Mouse (Mus musculus) left cerebral cortex, postnatal 4 days (tissue): ENCODE results near the gene Ptprt. TPM values are rescaled to one million over a fixed set of nuclear protein-coding genes. Genes with fewer than 3 reads are reported as not detected.

Experiments used
- DNase-seq: peaks from one replicate; pipeline ENCODE4 v3.0.0-alpha.2; 2022
- intact Hi-C: fragments of 180-260 bp; cut with DNase I; formaldehyde crosslinking; loops from one replicate; pipeline ENCODE4 v1.15.1; 2025
- total RNA-seq, 2 experiments: library from RNA; stranded (reverse); gene quantifications; 2 replicates each; pipeline ENCODE4 v1.2.3; 2021

Ptprt gene
- total RNA-seq, 2 experiments from 2014 or later, result 81.3 to 88.0 TPM

DNA sequence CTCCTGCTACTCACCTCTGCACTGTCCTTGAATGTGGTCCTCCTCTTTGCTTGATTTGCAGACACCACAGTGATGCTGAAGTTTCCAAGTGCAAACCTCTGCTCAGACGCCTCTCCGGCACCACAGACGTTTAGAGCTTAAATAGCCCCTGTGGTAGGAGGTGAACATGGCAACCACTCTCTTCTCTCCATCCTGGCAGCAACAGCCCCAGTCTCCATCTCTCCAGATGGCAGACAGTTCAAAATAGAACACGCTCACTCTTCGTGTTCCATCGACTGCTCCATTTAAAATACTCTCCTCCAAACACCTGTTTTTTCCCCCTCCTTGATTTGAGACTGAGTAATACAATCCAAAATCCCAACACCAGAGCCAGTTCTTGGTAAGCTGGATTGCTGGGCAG, 861.0 kb downstream of the Ptprt start:
- intact Hi-C loops, result no loop called here
- no peak for DNase-seq

DNA sequence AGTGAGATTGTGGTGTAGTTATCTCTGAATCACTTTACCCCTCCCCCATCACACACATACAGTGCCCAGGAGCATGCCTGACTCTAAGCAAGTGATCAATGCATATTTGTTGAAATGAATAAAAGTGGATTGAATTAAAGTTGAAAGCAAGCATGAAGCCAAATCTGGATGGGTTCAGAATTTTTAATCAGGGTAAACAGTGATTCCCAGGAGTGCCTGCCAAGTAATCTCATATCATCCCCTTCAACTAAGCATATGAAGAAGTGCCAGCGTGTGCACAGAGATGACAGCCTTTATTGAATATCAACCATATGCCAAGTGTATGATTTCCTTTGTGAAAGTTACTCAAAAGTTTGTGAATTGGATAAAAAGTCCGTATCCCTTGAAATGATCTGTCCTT, 893.4 kb downstream of the Ptprt start:
- DNase-seq, result no peak
- intact Hi-C loops, result no loop called here

DNA sequence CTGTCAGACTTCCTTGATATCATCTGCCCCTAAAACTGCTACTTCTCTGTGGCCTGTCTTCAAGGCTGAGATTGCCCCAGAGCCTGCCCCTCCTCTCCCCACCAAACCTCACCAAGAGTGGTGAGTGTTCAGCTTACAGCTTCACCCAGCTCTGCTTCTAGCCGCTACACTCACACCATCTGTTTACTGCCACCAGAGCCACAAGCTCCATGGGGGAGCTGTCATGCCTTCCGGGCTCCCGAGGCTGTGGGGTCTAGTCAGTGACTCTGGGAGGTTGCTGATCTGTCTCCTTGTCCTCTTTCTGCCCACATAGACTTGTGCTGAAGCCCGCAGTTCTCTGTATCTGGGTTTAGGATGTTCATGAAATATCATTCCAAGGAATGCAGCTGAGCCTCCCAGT, 947.9 kb downstream of the Ptprt start:
- DNase-seq, result peak; percentile 19
- intact Hi-C loops, result no loop called here

DNA sequence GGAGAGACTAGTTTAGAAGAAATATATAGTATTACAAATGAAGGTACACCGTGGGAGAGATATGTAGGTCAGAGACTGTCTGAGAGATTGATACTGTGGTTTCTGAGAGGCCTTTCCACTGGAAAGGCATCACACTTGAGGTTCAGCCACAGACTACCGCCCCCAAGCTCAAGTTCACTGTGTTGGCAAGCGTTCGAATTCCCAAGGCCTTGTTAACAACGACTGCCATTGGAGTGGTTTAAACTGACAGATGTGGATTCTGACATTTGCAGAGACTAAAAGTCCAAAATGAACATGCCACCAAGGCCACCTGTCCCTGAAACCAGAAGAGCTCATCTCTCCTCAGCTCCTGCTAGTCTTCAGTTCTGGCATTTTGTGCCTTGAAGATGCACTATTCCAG, 951.6 kb downstream of the Ptprt start:
- no peak for DNase-seq
- intact Hi-C loops, result no loop called here

DNA sequence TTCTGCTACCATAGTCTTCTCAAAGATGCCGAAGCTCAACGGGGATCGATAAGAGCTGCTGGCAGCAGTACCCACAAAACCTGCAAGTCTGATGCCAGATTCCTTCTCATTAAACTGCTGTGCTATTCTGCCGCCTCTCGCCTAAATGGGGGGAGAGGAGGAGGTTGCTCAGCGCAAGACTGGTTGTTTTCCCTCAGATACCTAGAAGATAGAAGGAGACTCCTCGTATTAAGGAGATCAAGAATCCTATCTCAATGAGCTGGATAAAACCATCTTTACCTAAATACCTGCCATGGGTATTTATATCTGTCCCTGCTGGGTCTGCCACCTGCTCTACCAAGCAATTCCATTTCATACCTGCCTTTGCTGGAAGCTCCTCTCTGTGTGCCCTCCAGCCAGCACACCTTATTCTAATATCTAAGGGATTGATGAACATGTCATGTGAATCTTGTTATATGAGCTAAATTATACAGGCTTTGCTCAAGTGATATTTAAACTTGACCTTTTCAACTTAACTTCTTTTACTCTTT, 954.5 kb downstream of the Ptprt start:
- no peak for DNase-seq
- intact Hi-C loops, result no loop called here

DNA sequence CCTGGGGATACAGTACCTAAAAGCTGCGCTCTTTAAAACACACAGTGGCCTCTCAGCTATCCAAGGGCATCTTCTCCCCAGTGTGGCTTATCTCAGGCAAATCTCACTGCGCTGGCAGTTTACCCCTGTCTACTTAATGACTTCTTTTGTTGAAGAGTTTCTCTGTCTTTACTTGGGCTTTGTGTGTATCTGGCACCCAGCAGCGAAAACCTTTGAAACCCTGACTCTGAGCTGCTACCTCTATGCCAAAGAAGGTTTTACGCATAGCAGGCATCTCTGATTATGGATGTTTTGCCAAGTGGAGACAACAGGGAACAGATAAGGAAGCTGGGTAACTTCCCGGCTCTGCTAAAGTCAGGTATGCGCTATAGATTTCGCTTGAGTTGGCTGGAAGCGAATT, 956.1 kb downstream of the Ptprt start:
- DNase-seq, result no peak
- intact Hi-C loops, result no loop called here

DNA sequence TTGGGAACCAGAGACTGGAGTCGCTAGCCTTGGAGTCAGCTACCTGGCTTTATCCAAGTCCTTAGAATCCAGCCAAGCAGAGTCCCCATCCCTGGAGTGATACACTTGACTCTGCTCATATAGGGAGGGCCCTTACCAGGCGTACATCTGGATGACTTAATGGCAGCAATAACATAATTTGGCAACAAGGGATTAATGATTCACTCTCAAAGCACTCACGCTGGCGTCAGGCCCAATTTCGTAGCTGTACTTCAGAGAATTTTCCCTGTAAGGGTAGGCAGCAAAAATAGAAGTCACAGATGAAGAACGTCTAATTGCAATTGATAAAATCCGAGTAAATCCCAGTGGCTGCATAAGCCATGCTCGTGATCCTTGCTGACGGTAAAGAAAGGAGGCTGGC, 956.5 kb downstream of the Ptprt start:
- intact Hi-C loops, result no loop called here
- DNase-seq, result no peak

DNA sequence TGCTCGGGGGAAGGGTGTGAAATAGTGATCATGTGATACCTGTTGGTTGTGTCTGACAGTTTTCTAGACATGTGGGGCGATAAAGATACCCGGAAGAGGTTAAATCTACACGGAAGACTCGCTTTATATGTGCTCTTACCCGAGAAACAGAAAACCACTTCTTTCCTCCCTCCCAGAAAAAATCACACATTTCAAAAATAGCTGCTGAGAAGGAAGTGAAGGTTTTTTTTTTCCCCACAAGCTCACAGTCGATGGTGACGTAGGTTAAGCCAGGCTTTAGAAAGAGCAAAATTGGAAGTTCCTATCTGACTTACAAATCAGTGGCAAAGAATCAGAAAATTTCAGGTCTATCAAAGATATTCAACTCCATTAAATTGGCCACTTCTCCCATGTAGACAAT, 965.1 kb downstream of the Ptprt start:
- DNase-seq, result no peak
- intact Hi-C loops, result no loop called here

DNA sequence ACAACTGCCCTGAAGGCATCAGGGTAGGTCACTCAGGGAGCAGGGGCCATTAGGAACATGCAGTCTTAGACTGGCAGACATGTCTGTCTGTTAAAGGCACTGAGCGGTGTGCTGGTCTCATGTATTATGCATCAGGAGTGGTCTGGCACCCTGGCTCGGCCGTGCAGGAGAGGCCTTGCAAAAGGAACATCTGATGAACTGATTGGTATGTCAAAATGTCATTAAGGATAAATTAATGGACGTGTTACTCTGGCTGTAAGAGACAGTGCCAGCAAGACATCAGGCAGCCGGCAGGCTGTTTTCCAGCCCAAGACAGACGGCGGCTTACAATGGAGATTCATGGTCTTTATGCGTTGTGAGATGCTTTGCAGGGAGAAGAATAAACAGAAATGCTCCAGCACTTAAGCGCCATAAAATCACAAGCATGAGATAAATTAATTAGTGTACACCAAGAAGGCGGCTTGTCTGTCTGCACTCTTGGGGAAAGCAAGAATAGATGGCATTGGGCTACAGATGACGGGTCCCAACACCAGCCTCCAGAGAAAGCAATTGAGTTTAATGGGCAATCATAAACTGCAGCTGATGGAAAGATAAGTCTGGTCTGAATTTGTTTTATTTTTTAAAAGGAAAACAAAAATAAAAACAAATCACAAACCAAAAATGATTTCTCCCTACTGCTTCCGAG, 992.5 kb downstream of the Ptprt start:
- DNase-seq, result peak; percentile 75
- intact Hi-C loops, result no loop called here

DNA sequence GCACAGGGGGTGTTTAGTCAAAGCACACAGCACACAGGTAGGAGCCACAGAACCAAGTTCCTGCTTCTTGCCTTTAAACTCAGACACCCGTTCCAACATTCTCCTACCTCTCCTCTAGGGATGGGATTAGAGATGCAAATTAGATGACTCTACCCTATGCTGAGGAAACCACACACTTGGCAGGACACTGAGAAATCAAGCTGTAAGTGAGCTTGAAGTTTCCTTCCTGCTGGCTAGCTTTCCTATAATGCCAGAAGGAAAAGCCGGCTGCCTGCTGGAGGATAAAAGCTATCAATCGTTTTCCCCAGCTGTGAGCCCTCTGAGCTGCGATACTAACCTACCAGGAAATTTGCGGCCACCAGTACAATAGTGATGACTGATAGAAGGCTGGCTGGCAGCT, 999.0 kb downstream of the Ptprt start:
- DNase-seq, result peak; percentile 19
- intact Hi-C loops, result loop anchor here (5.0 kb wide), 1 partner anchor 1000 kb away; the partner anchor contains the start of gene Ptprt

DNA sequence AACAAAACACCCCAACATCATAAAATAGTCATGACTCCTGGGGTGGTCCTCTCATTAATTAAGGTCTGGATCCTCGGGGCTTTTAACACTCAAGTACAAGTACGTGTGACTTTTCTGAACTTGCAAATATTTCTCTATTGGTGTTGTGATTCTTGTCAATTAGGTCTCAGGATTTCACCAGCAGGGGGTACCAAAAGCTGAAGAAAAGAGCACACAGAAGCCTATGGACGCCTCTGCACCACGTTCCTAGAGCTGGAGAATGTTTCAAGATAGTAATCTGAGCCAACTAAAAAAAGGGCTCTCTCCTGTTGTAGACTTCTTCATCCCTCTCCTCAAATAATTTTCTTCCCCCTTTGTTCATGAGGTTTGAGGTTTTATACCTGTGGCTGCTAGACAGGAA, 1000.1 kb downstream of the Ptprt start:
- no peak for DNase-seq
- intact Hi-C loops, result loop anchor here (5.0 kb wide), 1 partner anchor 1001 kb away; the partner anchor contains the start of gene Ptprt

DNA sequence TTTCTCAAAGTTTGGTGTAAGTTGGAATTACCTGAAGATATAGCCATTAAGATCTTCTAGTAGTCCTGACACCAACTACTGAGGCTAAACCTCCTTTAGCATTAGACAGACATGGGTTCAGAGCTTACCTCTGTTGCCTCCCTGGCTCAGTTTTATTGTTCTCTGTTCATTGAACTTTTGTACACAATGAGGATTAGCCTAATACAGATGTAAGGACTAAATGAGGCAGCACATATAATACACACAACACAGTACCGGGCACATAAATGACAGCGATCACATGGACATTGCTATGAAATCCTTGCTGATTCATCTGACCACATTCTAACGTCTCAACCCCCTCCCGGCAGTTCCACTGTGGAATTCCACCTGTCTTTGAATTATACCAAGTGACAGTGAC, 1003.9 kb downstream of the Ptprt start:
- intact Hi-C loops, result no loop called here
- DNase-seq, result no peak

DNA sequence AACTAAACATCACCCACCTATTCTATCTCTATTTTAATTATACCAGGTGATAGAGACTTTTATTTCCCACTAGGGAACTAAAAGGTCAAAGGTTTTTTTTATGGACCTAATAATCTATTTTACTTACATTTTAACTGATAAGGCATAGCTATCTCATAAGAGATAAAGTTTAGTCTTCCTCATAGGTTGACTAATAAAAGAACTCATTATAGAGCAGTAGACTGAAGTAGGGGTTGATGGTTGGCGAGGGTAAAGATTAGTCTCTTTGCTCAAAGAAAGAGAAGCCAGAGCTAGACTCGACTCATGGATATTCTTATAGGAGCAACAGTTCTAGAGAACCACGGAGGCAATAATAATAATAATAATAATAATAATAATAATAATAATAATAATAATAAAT, 1004.3 kb downstream of the Ptprt start:
- intact Hi-C loops, result no loop called here
- no peak for DNase-seq

DNA sequence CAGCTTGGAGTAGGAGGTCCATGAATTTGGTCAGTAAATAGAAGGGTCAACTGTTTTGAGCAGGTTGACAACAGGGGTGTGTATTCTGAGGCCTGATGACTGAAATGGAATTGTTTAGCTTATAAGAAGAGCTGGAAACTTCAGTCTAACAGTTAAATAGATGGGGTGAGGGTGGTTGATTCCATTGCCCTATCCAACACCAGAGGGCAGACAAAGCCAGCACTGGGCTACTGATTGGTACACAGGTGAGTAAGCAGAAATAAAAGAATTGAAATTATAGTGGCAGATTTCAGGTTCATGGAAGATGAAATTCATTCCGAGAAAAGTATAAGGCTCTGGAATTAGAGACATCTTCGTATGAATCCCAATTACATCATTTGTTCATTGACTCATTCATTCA, 1020.1 kb downstream of the Ptprt start:
- DNase-seq, result no peak
- intact Hi-C loops, result no loop called here

DNA sequence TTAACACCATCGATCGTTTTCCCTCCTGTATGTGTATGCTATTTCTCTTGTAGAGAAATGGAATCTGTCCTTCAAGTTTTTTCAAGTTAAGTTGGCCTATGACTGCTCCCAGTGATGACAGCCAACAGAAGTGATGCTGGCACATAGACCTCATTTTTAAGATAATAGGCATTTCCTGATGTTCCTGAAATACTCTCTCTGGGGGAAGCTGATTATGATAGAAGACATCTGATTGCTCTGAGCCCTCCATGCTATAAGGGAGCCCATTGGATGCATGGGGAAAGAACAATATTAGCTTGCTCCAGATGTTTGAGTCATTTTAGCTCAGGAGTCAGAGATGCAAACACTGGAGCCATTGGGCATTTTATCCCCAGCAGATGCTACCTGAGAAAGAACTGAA, 1026.9 kb downstream of the Ptprt start:
- no peak for DNase-seq
- intact Hi-C loops, result no loop called here

DNA sequence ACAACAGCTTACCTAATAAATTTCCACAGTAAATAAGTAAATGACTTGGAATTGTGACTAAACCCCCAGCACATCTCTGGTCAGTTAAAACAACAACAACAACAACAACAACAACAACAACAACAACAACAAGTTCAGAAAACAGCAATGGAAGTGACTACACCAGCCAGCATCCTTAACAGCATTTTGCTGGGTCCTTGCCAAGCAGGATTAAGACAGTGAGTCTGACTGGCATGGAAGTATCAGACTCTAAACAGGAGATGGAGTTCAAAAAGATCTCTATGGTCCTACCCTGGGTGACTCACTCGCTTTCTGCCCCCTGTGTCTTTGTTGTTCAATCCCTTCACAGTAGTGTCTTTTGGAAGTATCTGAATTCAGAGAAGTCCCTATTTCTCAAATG, 1035.1 kb downstream of the Ptprt start:
- peak; percentile 13 for DNase-seq
- intact Hi-C loops, result no loop called here

DNA sequence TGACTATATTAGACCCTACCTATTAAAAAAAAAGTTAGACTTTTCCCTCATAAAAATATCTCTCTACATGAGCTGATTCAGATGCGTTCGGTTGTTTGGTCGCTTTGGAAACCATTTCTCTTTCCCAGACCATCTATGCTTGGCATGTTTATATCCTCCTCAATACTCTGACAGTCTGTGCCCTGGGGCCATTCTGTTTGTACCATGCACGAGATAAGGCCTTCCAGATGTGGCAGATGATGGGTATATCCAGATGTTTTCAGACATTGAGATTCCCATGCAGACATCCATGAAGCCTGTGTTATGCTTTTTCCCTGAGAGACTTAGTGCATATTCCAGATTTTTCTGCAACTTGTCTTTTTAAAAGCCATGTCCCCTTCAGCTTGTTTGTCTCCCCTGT, 1052.5 kb downstream of the Ptprt start:
- DNase-seq, result no peak

DNA sequence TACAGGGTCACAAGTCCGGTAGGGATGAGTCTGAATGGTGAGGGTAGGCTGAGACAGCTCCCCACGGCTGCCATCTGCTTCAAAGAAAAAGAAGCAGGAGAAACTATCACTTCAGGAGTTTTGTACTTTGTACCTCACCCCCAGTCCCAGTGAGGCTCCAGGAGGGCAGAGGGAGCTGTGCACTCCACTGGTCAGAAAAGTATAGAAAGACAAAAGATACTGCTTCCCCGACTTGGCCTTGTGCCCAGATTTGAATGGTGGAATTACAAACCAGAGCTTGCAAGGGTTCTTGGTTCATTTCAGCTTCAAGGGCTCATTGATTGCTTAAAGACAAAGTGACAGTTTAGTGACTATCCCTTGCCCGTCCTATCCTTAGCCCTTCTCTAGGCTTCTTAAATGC, 1053.6 kb downstream of the Ptprt start:
- intact Hi-C loops, result no loop called here
- peak; percentile 2 for DNase-seq

More for the DNA sequence above, 1052.5 kb downstream of the Ptprt start:
- intact Hi-C loops, result no loop called here

DNA sequence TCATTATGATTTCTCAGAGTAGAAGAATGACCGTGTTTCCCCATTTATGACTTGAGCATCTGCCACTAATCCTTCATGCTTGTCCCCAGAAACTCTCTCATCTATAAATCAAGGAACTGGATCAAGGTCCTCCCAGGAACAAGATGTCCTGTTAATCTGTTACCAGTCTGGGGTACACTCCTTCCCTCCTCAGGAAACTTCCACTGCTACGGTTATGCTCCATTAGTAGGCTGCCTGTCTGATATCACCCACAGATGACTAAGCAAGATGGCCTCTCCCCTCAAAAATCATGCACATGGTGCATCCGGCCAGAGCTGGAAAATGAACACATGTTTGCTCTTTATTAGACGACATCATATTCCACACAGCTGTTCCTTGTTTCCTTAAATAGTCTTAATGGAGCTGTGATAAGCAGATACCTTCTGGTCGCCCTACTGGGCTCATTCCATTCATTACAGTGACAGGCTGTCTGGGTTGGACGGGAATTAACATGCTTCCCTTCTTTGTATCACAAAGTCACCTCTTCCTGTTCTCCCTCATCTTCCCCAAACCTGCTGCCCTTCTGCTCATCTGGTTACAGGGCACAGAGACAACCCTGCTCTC, 1060.6 kb downstream of the Ptprt start:
- intact Hi-C loops, result no loop called here
- DNase-seq, result no peak

DNA sequence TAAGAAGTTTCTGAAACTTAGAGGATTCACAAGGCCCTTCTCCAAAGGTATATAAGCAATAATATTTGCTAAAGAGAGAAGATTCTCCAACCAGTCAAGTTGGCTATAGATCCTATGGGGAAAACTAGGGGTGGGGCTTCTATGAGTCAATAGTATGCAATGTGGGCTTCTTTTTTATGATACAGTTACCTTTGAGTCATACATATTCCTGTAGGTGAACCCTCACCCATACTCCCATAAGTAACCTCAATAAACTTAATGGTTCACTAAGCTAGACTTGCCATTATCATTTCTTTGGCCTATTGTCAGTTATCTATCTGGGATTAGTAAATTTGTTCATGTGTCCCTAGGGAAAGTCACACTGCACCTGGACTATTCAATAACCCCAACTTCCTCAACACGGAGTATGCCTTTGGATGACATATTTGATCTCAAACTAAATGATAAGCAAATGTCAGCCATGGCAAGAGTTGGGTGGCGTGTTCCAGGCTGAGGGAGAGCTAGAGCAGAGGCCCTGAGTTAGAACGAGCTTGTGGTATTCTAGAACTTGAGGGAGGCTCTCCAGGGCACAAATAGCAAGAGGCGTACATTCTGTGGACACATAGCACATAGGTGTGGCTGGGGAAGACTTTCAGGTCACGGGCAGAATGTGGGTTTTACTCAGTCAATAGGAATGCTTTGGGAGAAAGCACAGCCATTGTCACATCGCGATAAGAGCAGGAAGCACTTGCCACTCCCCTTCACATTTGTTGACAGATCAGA, 1067.4 kb downstream of the Ptprt start:
- no peak for DNase-seq
- intact Hi-C loops, result no loop called here

DNA sequence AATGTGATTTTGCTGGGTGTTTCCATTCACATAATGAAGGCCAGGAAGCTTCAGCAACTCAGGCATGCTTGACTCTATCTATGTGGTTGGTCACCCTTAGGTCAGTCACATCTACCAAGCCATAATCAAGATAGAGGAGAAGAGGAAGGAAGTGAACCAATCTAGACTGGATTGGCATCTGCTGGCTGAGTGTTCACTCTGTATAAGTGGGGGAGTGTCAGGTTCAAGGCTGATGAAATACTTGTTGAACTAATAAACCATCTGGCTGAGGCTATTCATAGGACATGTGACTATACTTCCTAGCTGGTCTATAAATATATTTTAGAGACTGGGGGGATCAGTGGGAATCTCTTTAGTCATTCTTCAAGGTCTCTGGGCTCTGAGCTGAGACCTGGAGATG, 1086.5 kb downstream of the Ptprt start:
- intact Hi-C loops, result no loop called here
- DNase-seq, result no peak

DNA sequence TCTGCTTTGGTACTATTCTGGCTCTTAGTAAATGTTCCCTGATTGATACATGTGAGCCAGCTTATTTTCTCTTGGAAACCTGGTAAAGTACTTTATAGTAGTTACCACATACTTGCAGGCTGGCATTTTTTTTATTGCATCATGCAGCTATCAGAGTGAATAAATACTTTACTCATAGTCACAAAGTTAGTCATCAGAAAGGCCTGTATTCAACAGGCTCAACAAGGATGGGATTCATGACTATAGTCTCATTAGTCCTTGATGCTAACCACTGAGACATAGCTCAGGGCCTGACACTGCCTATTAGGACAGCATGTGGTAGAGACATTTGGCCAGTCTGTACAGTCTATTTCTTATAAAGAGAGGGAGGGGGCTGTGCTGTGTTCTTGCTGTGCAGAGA, 1088.7 kb downstream of the Ptprt start:
- intact Hi-C loops, result no loop called here
- DNase-seq, result no peak
